In genomic region chr12:91587491-91588033, GRCm38 (mm10) we compare ENCODE assay signal across 8 mouse cellular contexts. TPM values are rescaled to one million over a fixed set of nuclear protein-coding genes. Genes with fewer than 3 reads are reported as not detected.
DNase-seq lines count a peak whose midpoint lies in the region; ATAC-seq and TF ChIP-seq lines count a peak whose summit lies in the region.

No protein-coding gene starts in this region.

- no peaks in the 10 kb centered on the region for H3K27me3 ChIP-seq in heart, adult 2 months (ENCODE audit: control insufficient read depth, insufficient read depth, low read length)
- H3K27me3 ChIP-seq in forebrain, embryonic 11.5 days (ENCODE audit: control insufficient read depth, insufficient read depth, low read length): no peaks in the 10 kb centered on the region
- H3K27me3 ChIP-seq in liver, embryonic 14.5 days (ENCODE audit: control insufficient read depth, insufficient read depth, low read length): no peaks in the 10 kb centered on the region

- peak overlapping the region; percentile 82 for H3K4me3 ChIP-seq in heart, adult 2 months
- H3K4me3 ChIP-seq in forebrain, embryonic 11.5 days (ENCODE audit: low read depth, low read length): peak overlapping the region; percentile 97
- peak overlapping the region; percentile 96 to 99 for H3K4me3 ChIP-seq in liver, embryonic 14.5 days (ENCODE audit: insufficient read depth in 1 of 2, low read depth in 2 of 2, low read length in 2 of 2)

- DNase-seq in heart, adult 2 months: no peak
- DNase-seq in heart, adult 8-10 months (ENCODE audit: low spot score): no peak
- DNase-seq in A20 (ENCODE audit: low read depth, low spot score): peak; percentile 60
- DNase-seq in forebrain, embryonic 11.5 days (ENCODE audit: low spot score): no peak
- no peak for DNase-seq in liver, embryonic 14.5 days (ENCODE audit: low read depth in 3 of 3, low spot score in 3 of 3)
- no peak for DNase-seq in frontal cortex, postnatal 14 days (ENCODE audit: low spot score in 2 of 2)
- no peak for DNase-seq in gastrocnemius, postnatal 25 days
- DNase-seq in cerebellum, adult 11 months: no peak

- H3K79me2 ChIP-seq in heart, adult 2 months (replicated peaks; ENCODE audit: control insufficient read depth, insufficient read depth, low read length): no peaks in the 10 kb centered on the region

- no peak for TF ChIP-seq CTCF in heart, adult 2 months (IDR thresholded peaks at IDR 0.05)
- no peak for TF ChIP-seq CTCF in liver, embryonic 14.5 days (IDR thresholded peaks at IDR 0.05; ENCODE audit: low read depth)

- TF ChIP-seq EP300 in heart, adult 2 months (IDR thresholded peaks at IDR 0.05; ENCODE audit: insufficient read depth, low read depth, low read length): no peak
- TF ChIP-seq EP300 in liver, embryonic 14.5 days (IDR thresholded peaks at IDR 0.05; ENCODE audit: low read depth): no peak

- no peak overlapping the region for H3K9ac ChIP-seq in heart, adult 2 months (ENCODE audit: low read depth, low read length)
- H3K9ac ChIP-seq in forebrain, embryonic 11.5 days (ENCODE audit: low read length): peak overlapping the region; percentile 100
- H3K9ac ChIP-seq in liver, embryonic 14.5 days (replicated peaks): peak overlapping the region; percentile 99

- H3K27ac ChIP-seq in heart, adult 2 months: peak overlapping the region; percentile 98
- peak overlapping the region; percentile 98 for H3K27ac ChIP-seq in forebrain, embryonic 11.5 days (ENCODE audit: low read depth, low read length)
- peak overlapping the region; percentile 92 for H3K27ac ChIP-seq in liver, embryonic 14.5 days

- peak overlapping the region; percentile 60 for H3K4me2 ChIP-seq in forebrain, embryonic 11.5 days (ENCODE audit: low read depth, low read length, severe bottlenecking)
- peak overlapping the region; percentile 88 for H3K4me2 ChIP-seq in liver, embryonic 14.5 days (ENCODE audit: low read depth)

- intact Hi-C loops in heart, adult 2 months (cut with DNase I): loop anchor here (5.0 kb wide), 1 partner anchor 260 kb away; the partner anchor contains the start of gene Sel1l

- H3K4me1 ChIP-seq in heart, adult 2 months (ENCODE audit: control insufficient read depth, insufficient read depth, low read length): peaks cover 5% of the 10 kb centered on the region
- peaks cover 4% of the 10 kb centered on the region; the same call in 1 of the 2 replicates for H3K4me1 ChIP-seq in forebrain, embryonic 11.5 days (replicated peaks; ENCODE audit: control insufficient read depth, insufficient read depth, low read length)
- H3K4me1 ChIP-seq in liver, embryonic 14.5 days (replicated peaks; ENCODE audit: control insufficient read depth in 2 of 2, insufficient read depth in 2 of 2, low read length in 1 of 2): peaks cover 15 to 17% of the 10 kb centered on the region in 2 experiments

- TF ChIP-seq POLR2A in heart, adult 2 months (IDR thresholded peaks at IDR 0.05; ENCODE audit: insufficient read depth, low read depth, low read length): no peak

- H3K9me3 ChIP-seq in forebrain, embryonic 11.5 days (ENCODE audit: control insufficient read depth, low read length): no peaks in the 10 kb centered on the region
- no peaks in the 10 kb centered on the region for H3K9me3 ChIP-seq in liver, embryonic 14.5 days (ENCODE audit: control insufficient read depth, low read length)

- 31% methylated on average over 5 of the region's 5 CpGs for WGBS in heart, adult 2 months
- 17% methylated on average over 5 of the region's 5 CpGs for WGBS in forebrain, embryonic 11.5 days
- WGBS in liver, embryonic 14.5 days (ENCODE audit: insufficient replicate concordance): 12% methylated on average over 5 of the region's 5 CpGs

- no peak for ATAC-seq in forebrain, embryonic 11.5 days (replicated peaks; ENCODE audit: low FRiP score)
- no peak for ATAC-seq in liver, embryonic 14.5 days (ENCODE audit: insufficient read depth)

- peaks cover 16% of the 10 kb centered on the region for H3K36me3 ChIP-seq in heart, adult 2 months (ENCODE audit: control insufficient read depth, insufficient read depth, low read length)
- peaks cover 3% of the 10 kb centered on the region; the same call in 1 of the 2 replicates for H3K36me3 ChIP-seq in forebrain, embryonic 11.5 days (ENCODE audit: control insufficient read depth, insufficient read depth, low read length)
- H3K36me3 ChIP-seq in liver, embryonic 14.5 days (replicated peaks; ENCODE audit: control insufficient read depth, insufficient read depth, low read depth): peaks cover 28% of the 10 kb centered on the region

RNA-seq across cellular contexts. Expression of gene Gtf2a1, which starts 2.7 kb away (rescaled TPM):
- 10 to 100 TPM; 25.3 to 28.3 TPM for total RNA-seq in heart, adult 2 months (2021)
- polyA plus RNA-seq in heart, adult 2 months (2012; rRNA removed): 9.1 and 12.3 TPM in 2 replicates
- 10 to 100 TPM; 24.5 to 31.5 (median 28.2) TPM for total RNA-seq in heart, adult 8-10 months (2022)
- polyA plus RNA-seq in forebrain, embryonic 11.5 days (2014; fragmentation: Nextera tagmentation; extraction: Ambion mirVana): 45.5 and 47.9 TPM in 2 replicates
- polyA plus RNA-seq in liver, embryonic 14.5 days (2012; rRNA removed): 5.2 and 6.3 TPM in 2 replicates
- 13.8 and 14.0 TPM in 2 replicates for polyA plus RNA-seq in liver, embryonic 14.5 days (2014; fragmentation: Nextera tagmentation; extraction: Ambion mirVana)
- total RNA-seq in gastrocnemius, postnatal 25 days (2021): 10 to 100 TPM; 19.4 to 22.7 TPM
